Mouse (Mus musculus) left cerebral cortex, postnatal 10 days (tissue): ENCODE data around the gene Tlr5. TPM values are rescaled to one million over a fixed set of nuclear protein-coding genes. Genes with fewer than 3 reads are reported as not detected.
A peak's percentile ranks its signal among the peaks of the same experiment; 100 is the strongest.

Experiments
- DNase-seq, 2 experiments: peaks; one replicate each; pipeline ENCODE4 v3.0.0; 2021 to 2022; ENCODE audit warnings: low spot score in 2 of 2, mixed read lengths in 1 of 2; ENCODE audit errors: extremely low spot score in 1 of 2
- intact Hi-C: fragments of 180-260 bp; cut with DNase I; formaldehyde crosslinking; loops from one replicate; pipeline ENCODE4 v1.15.1; 2025
- total RNA-seq, 2 experiments: library from RNA; stranded (reverse); gene quantifications; 2 replicates each; pipeline ENCODE4 v1.2.3; 2021

Tlr5 gene
- under 1 TPM; 0.34 to 0.45 TPM for total RNA-seq

- peak in 1 of 2 experiments; percentile 75 for DNase-seq
- intact Hi-C loops: loop anchor here (5.0 kb wide), 1 partner anchor 87 kb away; no protein-coding TSS in a partner anchor
Measured at GRCm38 (mm10) chr1:182954287-182955046, at the start of gene Tlr5. TSS of gene Tlr5 (plus strand) at chr1:182954788.

GRCm38 (mm10) chr1:182905669-182906068, 48.9 kb upstream of the Tlr5 start:
- intact Hi-C loops: no loop called here

GRCm38 (mm10) chr1:182908050-182909036, 46.2 kb upstream of the Tlr5 start:
- peak; percentile 83 to 94 for DNase-seq
- intact Hi-C loops: no loop called here

More at GRCm38 (mm10) chr1:182905669-182906068, 48.9 kb upstream of the Tlr5 start:
- DNase-seq: no peak

GRCm38 (mm10) chr1:182909066-182909465, 45.5 kb upstream of the Tlr5 start:
- intact Hi-C loops: no loop called here

GRCm38 (mm10) chr1:182909596-182909995, 45.0 kb upstream of the Tlr5 start:
- intact Hi-C loops: no loop called here
- peak in 1 of 2 experiments; percentile 11 for DNase-seq

More at GRCm38 (mm10) chr1:182909066-182909465, 45.5 kb upstream of the Tlr5 start:
- peak in 1 of 2 experiments; percentile 13 for DNase-seq

GRCm38 (mm10) chr1:182912591-182912990, 42.0 kb upstream of the Tlr5 start:
- DNase-seq: no peak
- intact Hi-C loops: no loop called here

- intact Hi-C loops: no loop called here
Measured at GRCm38 (mm10) chr1:182914121-182914908, 40.3 kb upstream of the Tlr5 start.

GRCm38 (mm10) chr1:182916166-182916565, 38.4 kb upstream of the Tlr5 start:
- intact Hi-C loops: no loop called here
- no peak for DNase-seq

More at GRCm38 (mm10) chr1:182914121-182914908, 40.3 kb upstream of the Tlr5 start:
- DNase-seq: no peak

- no peak for DNase-seq
- intact Hi-C loops: no loop called here
Measured at GRCm38 (mm10) chr1:182918718-182919346, 35.8 kb upstream of the Tlr5 start.

- no peak for DNase-seq
- intact Hi-C loops: no loop called here
Measured at GRCm38 (mm10) chr1:182922824-182923223, 31.8 kb upstream of the Tlr5 start.

- intact Hi-C loops: no loop called here
- no peak for DNase-seq
Measured at GRCm38 (mm10) chr1:182926465-182926864, 28.1 kb upstream of the Tlr5 start.

GRCm38 (mm10) chr1:182927878-182928851, 26.4 kb upstream of the Tlr5 start:
- intact Hi-C loops: no loop called here
- DNase-seq: no peak

- intact Hi-C loops: no loop called here
- DNase-seq: no peak
Measured at GRCm38 (mm10) chr1:182935469-182935868, 19.1 kb upstream of the Tlr5 start.

GRCm38 (mm10) chr1:182937486-182938120, 17.0 kb upstream of the Tlr5 start:
- DNase-seq: no peak
- intact Hi-C loops: no loop called here

GRCm38 (mm10) chr1:182941921-182942320, 12.7 kb upstream of the Tlr5 start:
- intact Hi-C loops: no loop called here
- no peak for DNase-seq

- intact Hi-C loops: no loop called here
- no peak for DNase-seq
Measured at GRCm38 (mm10) chr1:182943911-182944310, 10.7 kb upstream of the Tlr5 start.

GRCm38 (mm10) chr1:182944638-182945037, 9.9 kb upstream of the Tlr5 start:
- DNase-seq: no peak
- intact Hi-C loops: no loop called here
